Mouse (Mus musculus) spleen, postnatal 36 days (tissue): ENCODE measurements around the gene Fgfr2.
A peak's percentile ranks its signal among the peaks of the same experiment; 100 is the strongest.

ENCODE experiments used
- DNase-seq, 2 experiments: peaks; one replicate each; pipeline ENCODE4 v3.0.0; 2022; ENCODE audit warnings: low spot score in 2 of 2, mixed read lengths in 1 of 2

The Fgfr2 gene

GRCm38 (mm10) chr7:132581441-132581840 lies 541.7 kb downstream of the Fgfr2 start:
- no peak for DNase-seq

- DNase-seq, result no peak
Observed at GRCm38 (mm10) chr7:132580511-132580910, 542.6 kb downstream of the Fgfr2 start.

GRCm38 (mm10) chr7:132576891-132577290 lies 546.3 kb downstream of the Fgfr2 start:
- DNase-seq, result no peak

GRCm38 (mm10) chr7:132576116-132576650 lies 547.0 kb downstream of the Fgfr2 start, which contains the start of gene Oat:
TSS of gene Oat (minus strand) at chr7:132576398.
- peak; percentile 94 for DNase-seq

- peak; percentile 71 to 77 for DNase-seq
Observed at GRCm38 (mm10) chr7:132575623-132576022, 547.5 kb downstream of the Fgfr2 start.

- no peak for DNase-seq
Observed at GRCm38 (mm10) chr7:132574646-132575045, 548.5 kb downstream of the Fgfr2 start.

- DNase-seq, result no peak
Observed at GRCm38 (mm10) chr7:132573205-132573604, 549.9 kb downstream of the Fgfr2 start.

GRCm38 (mm10) chr7:132572738-132573137 lies 550.4 kb downstream of the Fgfr2 start:
- no peak for DNase-seq

- DNase-seq, result no peak
Observed at GRCm38 (mm10) chr7:132571481-132571880, 551.7 kb downstream of the Fgfr2 start.

GRCm38 (mm10) chr7:132570071-132570470 lies 553.1 kb downstream of the Fgfr2 start:
- DNase-seq, result peak; percentile 17 to 27

GRCm38 (mm10) chr7:132568817-132569216 lies 554.3 kb downstream of the Fgfr2 start:
- peak; percentile 83 to 84 for DNase-seq

- DNase-seq, result no peak
Observed at GRCm38 (mm10) chr7:132565831-132566230, 557.3 kb downstream of the Fgfr2 start.

GRCm38 (mm10) chr7:132559138-132559766 lies 563.9 kb downstream of the Fgfr2 start:
- no peak for DNase-seq

- DNase-seq, result no peak
Observed at GRCm38 (mm10) chr7:132558141-132558736, 564.9 kb downstream of the Fgfr2 start.

- no peak for DNase-seq
Observed at GRCm38 (mm10) chr7:132556575-132556974, 566.6 kb downstream of the Fgfr2 start.

GRCm38 (mm10) chr7:132555911-132556310 lies 567.2 kb downstream of the Fgfr2 start:
- no peak for DNase-seq

GRCm38 (mm10) chr7:132554091-132554490 lies 569.1 kb downstream of the Fgfr2 start:
- no peak for DNase-seq

GRCm38 (mm10) chr7:132551351-132552126 lies 571.6 kb downstream of the Fgfr2 start:
- DNase-seq, result peak; percentile 91 to 94

GRCm38 (mm10) chr7:132547126-132547525 lies 576.0 kb downstream of the Fgfr2 start:
- DNase-seq, result no peak

GRCm38 (mm10) chr7:132542427-132542826 lies 580.7 kb downstream of the Fgfr2 start:
- no peak for DNase-seq

GRCm38 (mm10) chr7:132541566-132541965 lies 581.6 kb downstream of the Fgfr2 start:
- no peak for DNase-seq

GRCm38 (mm10) chr7:132540597-132540996 lies 582.6 kb downstream of the Fgfr2 start:
- no peak for DNase-seq
